8 mouse cellular contexts compared by ENCODE assay signal in genomic region chr2:114353876-114354275, GRCm38 (mm10).
DNase-seq lines count a peak whose midpoint lies in the region; ATAC-seq and TF ChIP-seq lines count a peak whose summit lies in the region.
"Not testable (repeated sequence)": the region's sequence is repeated elsewhere in the genome, so short reads cannot be mapped to it uniquely, and the experiment has no call there.

No protein-coding gene starts in this region.

- not testable (repeated sequence) for H3K9me3 ChIP-seq in hindbrain, embryonic 16.5 days (ENCODE audit: control insufficient read depth, low read length); lung, embryonic 14.5 days (ENCODE audit: low read depth, low read length)

- peak; percentile 3 for DNase-seq in ES-CJ7 (ENCODE audit: low read depth, low spot score)
- DNase-seq in cerebellum, adult 11 months, result peak; percentile 4
- DNase-seq in cerebellum, adult 9-11 months, result peak; percentile 37
- DNase-seq in gastrocnemius, adult 2 months, result peak; percentile 15
- DNase-seq in left cerebral cortex, postnatal 4 days, result peak; percentile 73
- peak; percentile 47 for DNase-seq in lung, embryonic 14.5 days

- not testable (repeated sequence) for TF ChIP-seq CTCF in gastrocnemius, adult 2 months (IDR thresholded peaks at IDR 0.05); lung, embryonic 14.5 days (IDR thresholded peaks at IDR 0.05; ENCODE audit: low read depth); testis, adult 2 months (IDR thresholded peaks at IDR 0.05; ENCODE audit: control insufficient read depth, insufficient read depth, insufficient replicate concordance, low read depth, low read length)

- not testable (repeated sequence) for TF ChIP-seq POLR2A in testis, adult 2 months (IDR thresholded peaks at IDR 0.05; ENCODE audit: control insufficient read depth, low read depth, low read length)

- not testable (repeated sequence) for H3K27me3 ChIP-seq in hindbrain, embryonic 16.5 days (replicated peaks; ENCODE audit: control insufficient read depth, insufficient read depth, low read length); lung, embryonic 14.5 days (ENCODE audit: insufficient read depth, low read length); testis, adult 2 months (ENCODE audit: control insufficient read depth, insufficient read depth, low read length)

- H3K27ac ChIP-seq in gastrocnemius, adult 2 months; hindbrain, embryonic 16.5 days (ENCODE audit: low read depth, low read length); lung, embryonic 14.5 days (ENCODE audit: low read depth); testis, adult 2 months (ENCODE audit: control insufficient read depth, insufficient read depth, low read depth, low read length): not testable (repeated sequence)

- not testable (repeated sequence) for H3K4me2 ChIP-seq in hindbrain, embryonic 16.5 days (ENCODE audit: low read length); lung, embryonic 14.5 days

- intact Hi-C loops in gastrocnemius, adult 2 months (cut with DNase I); left cerebral cortex, postnatal 4 days (cut with DNase I): not testable (repeated sequence)

- H3K9ac ChIP-seq in hindbrain, embryonic 16.5 days (ENCODE audit: low read depth, low read length); lung, embryonic 14.5 days: not testable (repeated sequence)

- H3K36me3 ChIP-seq in hindbrain, embryonic 16.5 days (ENCODE audit: control insufficient read depth, insufficient read depth, low read length); lung, embryonic 14.5 days (ENCODE audit: insufficient read depth); testis, adult 2 months (ENCODE audit: control insufficient read depth, insufficient read depth, low read length): not testable (repeated sequence)

- H3K4me1 ChIP-seq in hindbrain, embryonic 16.5 days (ENCODE audit: control insufficient read depth, insufficient read depth, low read depth, low read length); lung, embryonic 14.5 days (ENCODE audit: insufficient read depth); testis, adult 2 months (ENCODE audit: control insufficient read depth, insufficient read depth, low read length): not testable (repeated sequence)

- 82% methylated on average over 11 of the region's 11 CpGs for WGBS in hindbrain, embryonic 16.5 days
- 61% methylated on average over 11 of the region's 11 CpGs for WGBS in lung, embryonic 14.5 days

- not testable (repeated sequence) for H3K4me3 ChIP-seq in gastrocnemius, adult 2 months; hindbrain, embryonic 16.5 days (ENCODE audit: low read length); lung, embryonic 14.5 days (ENCODE audit: low read depth, low read length)
- H3K4me3 ChIP-seq in testis, adult 2 months (ENCODE audit: control insufficient read depth, low read depth, low read length), result peak overlapping the region; percentile 38; the same call in 1 of the 2 replicates

- 0 out of 2 replicates have a peak, but pooled peaks have one; percentile 40 for ATAC-seq in hindbrain, embryonic 16.5 days
- ATAC-seq in lung, embryonic 14.5 days (ENCODE audit: insufficient read depth), result not testable (repeated sequence)

Comparison
In these comparisons a context has a peak if more than half of its experiments do, and no peak if none do; other contexts are left out.
1. DNase-seq: peak in every context shown above with its lines; median percentile 73 in left cerebral cortex, postnatal 4 days; 47 in lung, embryonic 14.5 days; 37 in cerebellum, adult 9-11 months; 15 in gastrocnemius, adult 2 months; 4 in cerebellum, adult 11 months; 3 in ES-CJ7.